Mouse (Mus musculus): ENCODE data around the gene Kcnab1.

The Kcnab1 gene

GRCm38 (mm10) chr3:65108945-65109921 lies at the start of gene Kcnab1:
Kcnab1 (plus strand) TSS chr3:65109384.
- DNase-seq, result peak; percentile 39 to 50

GRCm38 (mm10) chr3:65088295-65088694 lies 20.9 kb upstream of the Kcnab1 start:
- no peak for DNase-seq

GRCm38 (mm10) chr3:65104117-65104516 lies 5.1 kb upstream of the Kcnab1 start:
- no peak for DNase-seq

GRCm38 (mm10) chr3:65110190-65110589 lies 1.0 kb downstream of the Kcnab1 start:
- no peak for DNase-seq

GRCm38 (mm10) chr3:65111176-65111575 lies 2.0 kb downstream of the Kcnab1 start:
- DNase-seq, result peak in 1 of 2 experiments; percentile 4

- DNase-seq, result no peak
These were observed 6.0 kb downstream of the Kcnab1 start for GRCm38 (mm10) chr3:65115164-65115563.

- DNase-seq, result no peak
These were observed 7.8 kb downstream of the Kcnab1 start for GRCm38 (mm10) chr3:65116958-65117357.

- DNase-seq, result no peak
These were observed 8.2 kb downstream of the Kcnab1 start for GRCm38 (mm10) chr3:65117365-65117764.

GRCm38 (mm10) chr3:65124975-65125374 lies 15.8 kb downstream of the Kcnab1 start:
- DNase-seq, result no peak

GRCm38 (mm10) chr3:65129625-65130024 lies 20.4 kb downstream of the Kcnab1 start:
- DNase-seq, result no peak

GRCm38 (mm10) chr3:65134931-65135330 lies 25.7 kb downstream of the Kcnab1 start:
- DNase-seq, result no peak

- no peak for DNase-seq
These were observed 27.7 kb downstream of the Kcnab1 start for GRCm38 (mm10) chr3:65136897-65137296.

GRCm38 (mm10) chr3:65138739-65139138 lies 29.6 kb downstream of the Kcnab1 start:
- no peak for DNase-seq

GRCm38 (mm10) chr3:65145152-65145551 lies 36.0 kb downstream of the Kcnab1 start:
- no peak for DNase-seq

GRCm38 (mm10) chr3:65151808-65152207 lies 42.6 kb downstream of the Kcnab1 start:
- no peak for DNase-seq

- DNase-seq, result no peak
These were observed 63.8 kb downstream of the Kcnab1 start for GRCm38 (mm10) chr3:65172964-65173363.

- peak; percentile 13 to 21 for DNase-seq
These were observed 65.4 kb downstream of the Kcnab1 start for GRCm38 (mm10) chr3:65174564-65174963.

GRCm38 (mm10) chr3:65175819-65176218 lies 66.6 kb downstream of the Kcnab1 start:
- DNase-seq, result no peak

- DNase-seq, result no peak
These were observed 67.7 kb downstream of the Kcnab1 start for GRCm38 (mm10) chr3:65176846-65177245.

GRCm38 (mm10) chr3:65187833-65188698 lies 78.9 kb downstream of the Kcnab1 start:
- DNase-seq, result no peak

GRCm38 (mm10) chr3:65200611-65201010 lies 91.4 kb downstream of the Kcnab1 start:
- DNase-seq, result no peak

GRCm38 (mm10) chr3:65203361-65204117 lies 94.4 kb downstream of the Kcnab1 start:
- DNase-seq, result no peak
